Mouse (Mus musculus) hindlimb bud, embryonic 11.5 days (tissue): ENCODE data around the gene Arl5b.

Experiments
- DNase-seq: peaks from one replicate; pipeline ENCODE4 v3.0.0-alpha.2; 2012; ENCODE audit warnings: low read depth, low spot score; ENCODE audit errors: extremely low spot score

The Arl5b gene

DNA sequence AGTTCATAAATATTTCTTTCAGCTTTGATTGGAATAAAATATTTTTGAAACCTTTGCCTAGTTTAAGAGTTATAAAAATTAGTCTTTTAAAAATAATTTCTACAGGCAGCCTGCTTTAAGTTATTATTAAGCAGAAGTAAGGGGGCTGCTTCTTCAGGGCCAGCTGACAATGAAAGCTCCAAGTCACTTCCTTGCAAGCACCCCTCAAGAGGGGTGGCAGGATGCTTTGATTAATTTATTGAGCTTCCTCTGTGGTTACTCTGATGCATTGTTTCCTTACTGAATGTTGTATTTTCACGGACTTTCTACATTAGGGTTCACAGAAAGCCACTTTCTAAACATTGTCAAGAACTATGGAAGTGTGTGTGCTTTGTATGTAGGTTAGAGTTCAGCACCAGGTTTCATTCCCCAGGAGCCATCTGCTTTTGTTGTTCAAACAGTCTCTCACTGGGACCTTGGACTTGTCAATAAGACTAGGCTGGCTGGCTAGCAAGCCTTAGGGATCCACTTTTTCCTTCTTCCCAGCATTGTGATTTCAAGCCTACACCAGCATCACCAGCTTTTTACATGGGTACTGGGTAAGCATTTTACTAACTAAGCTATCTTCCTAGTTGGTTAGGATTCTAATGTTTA, 62.7 kb downstream of the Arl5b start:
- DNase-seq = no peak

DNA sequence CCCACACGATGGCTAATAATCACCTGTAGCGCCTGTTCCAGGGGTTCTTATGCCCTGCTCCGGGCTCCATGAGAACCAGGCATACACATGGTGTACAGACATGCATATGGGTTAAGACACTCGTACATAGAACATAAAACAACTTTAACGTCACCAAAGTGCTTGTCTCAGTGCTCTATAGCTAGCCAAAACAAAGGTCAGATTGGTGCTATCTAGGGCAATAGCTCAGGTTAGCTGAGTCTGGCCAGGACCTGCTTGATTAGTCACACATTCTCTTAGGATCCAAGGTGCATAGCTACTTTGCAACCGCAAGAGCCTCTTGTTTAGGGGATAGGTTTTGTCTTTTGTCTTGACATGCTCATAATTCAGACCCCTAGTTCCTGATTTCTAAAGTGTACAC, 63.5 kb downstream of the Arl5b start:
- no peak for DNase-seq

DNA sequence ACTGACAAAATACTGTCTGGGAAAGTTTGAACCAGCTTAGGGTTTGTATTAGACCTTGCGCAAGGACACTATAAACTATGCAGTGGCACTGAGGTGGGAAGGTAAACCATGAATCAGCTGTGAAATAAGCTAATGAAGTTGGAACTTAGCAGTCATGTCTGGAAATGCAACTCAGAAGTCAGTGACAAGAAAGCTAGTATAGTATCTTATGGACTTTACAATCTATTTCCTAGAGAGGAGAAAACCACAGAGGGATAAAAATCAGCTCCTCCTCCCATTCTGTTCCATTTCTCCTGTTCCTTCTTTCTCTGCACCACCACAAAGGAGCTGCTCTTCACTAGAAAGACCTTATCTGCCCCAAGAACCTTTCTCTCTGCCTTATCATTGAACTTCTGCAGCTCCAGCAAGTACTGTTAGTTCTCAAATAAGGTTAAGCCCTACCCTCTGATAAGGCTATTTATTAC, 72.1 kb downstream of the Arl5b start:
- DNase-seq = no peak
